In genomic region chr10:88817335-88817734, GRCm38 (mm10) we compare ENCODE assay signal across 25 mouse cellular contexts. TPM values are rescaled to one million over a fixed set of nuclear protein-coding genes. Genes with fewer than 3 reads are reported as not detected.
A peak's percentile ranks its signal among the peaks of the same experiment; 100 is the strongest.
DNase-seq lines count a peak whose midpoint lies in the region; TF ChIP-seq lines count a peak whose summit lies in the region.
"Had no signal": no experiment of that assay in that cellular context is flagged by ENCODE, and none has a peak within 500 bp of the region (broad histone marks: within the 10 kb centered on the region; RNA-seq: fewer than 3 reads in every experiment).

No protein-coding gene starts in this region.

- no peak for TF ChIP-seq POLR2A in cortical plate, adult 2 months (IDR thresholded peaks at IDR 0.05; ENCODE audit: extremely low read depth, insufficient read depth, low read length)

- no peak overlapping the region for H3K4me3 ChIP-seq in cortical plate, adult 2 months (ENCODE audit: insufficient read depth, low read length)
- H3K4me3 ChIP-seq: embryonic facial prominence, embryonic 12.5 days; hindbrain, embryonic 12.5 days; limb, embryonic 13.5 days; liver, embryonic 12.5 days; stomach, embryonic 15.5 days had no signal

- peak; percentile 47 for TF ChIP-seq CTCF in cortical plate, adult 2 months (IDR thresholded peaks at IDR 0.05; ENCODE audit: extremely low read depth, insufficient read depth, low read length)

- DNase-seq in heart, adult 11 months: peak; percentile 79
- no peak for DNase-seq in heart, adult 18-20 months
- peak; percentile 30 for DNase-seq in layer of hippocampus, adult 9-11 months
- no peak for DNase-seq in layer of hippocampus, postnatal 10 days (ENCODE audit: low spot score in 2 of 2)
- peak; percentile 41 for DNase-seq in right cerebral cortex, adult 18-20 months
- DNase-seq in right cerebral cortex, postnatal 14 days: no peak
- DNase-seq in urinary bladder, postnatal 14 days (ENCODE audit: low spot score): no peak
- DNase-seq: adrenal gland, postnatal 36 days; B cell, adult 2 months; cerebellum, adult 18-20 months; cerebellum, postnatal 14 days; gastrocnemius, postnatal 14 days; kidney, adult 18-20 months; kidney, postnatal 10 days; layer of hippocampus, postnatal 36 days; lung, adult 18-20 months; lung, postnatal 10 days; thymus, adult 2 months; thymus, postnatal 4 days had no signal

- H3K4me1 ChIP-seq in cortical plate, adult 2 months (ENCODE audit: control insufficient read depth, insufficient read depth, low read length): no peaks in the 10 kb centered on the region
- H3K4me1 ChIP-seq: embryonic facial prominence, embryonic 12.5 days; hindbrain, embryonic 12.5 days; limb, embryonic 13.5 days; liver, embryonic 12.5 days; stomach, embryonic 15.5 days had no signal

- H3K27ac ChIP-seq in cortical plate, adult 2 months (ENCODE audit: insufficient read depth, low read length): no peak overlapping the region
- H3K27ac ChIP-seq: embryonic facial prominence, embryonic 12.5 days; hindbrain, embryonic 12.5 days; limb, embryonic 13.5 days; liver, embryonic 12.5 days; stomach, embryonic 15.5 days had no signal

RNA-seq across cellular contexts. Expression of gene Utp20, which starts 9.3 kb away (rescaled TPM):
- total RNA-seq in heart, adult 18-20 months (2021): 10 to 100 TPM; 15.9 to 16.7 TPM
- total RNA-seq in layer of hippocampus, postnatal 10 days (2021): 10 to 100 TPM; 21.1 to 22.8 TPM
- 18.0 and 18.7 TPM in 2 replicates for polyA plus RNA-seq in cortical plate, adult 2 months (2012; rRNA removed)

Comparison
In these comparisons a context has a peak if more than half of its experiments do, and no peak if none do; other contexts are left out.
1. DNase-seq: peak in heart, adult 11 months (single experiment), layer of hippocampus, adult 9-11 months (single experiment) and right cerebral cortex, adult 18-20 months (single experiment); none in heart, adult 18-20 months (0 of 2), layer of hippocampus, postnatal 10 days (0 of 2), right cerebral cortex, postnatal 14 days (single experiment) and urinary bladder, postnatal 14 days (single experiment).